Comparison of ENCODE assay signal across 21 mouse cellular contexts in genomic region chr15:95970176-95970575, GRCm38 (mm10).
DNase-seq lines count a peak whose midpoint lies in the region; ATAC-seq lines count a peak whose summit lies in the region.
"Had no signal": no experiment of that assay in that cellular context is flagged by ENCODE, and none has a peak within 500 bp of the region (broad histone marks: within the 10 kb centered on the region; RNA-seq: fewer than 3 reads in every experiment).

No protein-coding gene starts in this region.

- no peaks in the 10 kb centered on the region for H3K4me1 ChIP-seq in heart, embryonic 10.5 days
- H3K4me1 ChIP-seq in midbrain, embryonic 11.5 days (ENCODE audit: control insufficient read depth, insufficient read depth, low read length): no peaks in the 10 kb centered on the region
- H3K4me1 ChIP-seq in midbrain, embryonic 10.5 days: no peaks in the 10 kb centered on the region

- no peak overlapping the region for H3K4me2 ChIP-seq in midbrain, embryonic 11.5 days

- no peak overlapping the region for H3K27ac ChIP-seq in heart, embryonic 10.5 days
- no peak overlapping the region for H3K27ac ChIP-seq in midbrain, embryonic 11.5 days (ENCODE audit: low read depth, low read length)
- H3K27ac ChIP-seq in midbrain, embryonic 10.5 days (replicated peaks): no peak overlapping the region

- H3K36me3 ChIP-seq in heart, embryonic 10.5 days: peaks cover 64% of the 10 kb centered on the region
- no peaks in the 10 kb centered on the region for H3K36me3 ChIP-seq in midbrain, embryonic 11.5 days (ENCODE audit: control insufficient read depth, insufficient read depth, low read length)
- peaks cover 61% of the 10 kb centered on the region for H3K36me3 ChIP-seq in midbrain, embryonic 10.5 days
- H3K36me3 ChIP-seq: G1E had no signal

- no peak overlapping the region for H3K9ac ChIP-seq in midbrain, embryonic 11.5 days (ENCODE audit: low read length)

- no peaks in the 10 kb centered on the region for H3K9me3 ChIP-seq in heart, embryonic 10.5 days
- H3K9me3 ChIP-seq in midbrain, embryonic 11.5 days (ENCODE audit: control insufficient read depth, low read length): no peaks in the 10 kb centered on the region
- no peaks in the 10 kb centered on the region for H3K9me3 ChIP-seq in midbrain, embryonic 10.5 days (replicated peaks)

- no peaks in the 10 kb centered on the region for H3K27me3 ChIP-seq in heart, embryonic 10.5 days (ENCODE audit: insufficient read depth, poor library complexity, severe bottlenecking)
- H3K27me3 ChIP-seq in midbrain, embryonic 11.5 days (ENCODE audit: control insufficient read depth, insufficient read depth, low read length): no peaks in the 10 kb centered on the region
- no peaks in the 10 kb centered on the region for H3K27me3 ChIP-seq in midbrain, embryonic 10.5 days (ENCODE audit: low read depth, poor library complexity, severe bottlenecking)
- H3K27me3 ChIP-seq: CH12.LX, Patski had no signal

- H3K4me3 ChIP-seq in heart, embryonic 10.5 days: no peak overlapping the region
- H3K4me3 ChIP-seq in midbrain, embryonic 11.5 days (ENCODE audit: low read depth, low read length): no peak overlapping the region
- H3K4me3 ChIP-seq in midbrain, embryonic 10.5 days: no peak overlapping the region

- 84% methylated on average over 5 of the region's 5 CpGs for WGBS in heart, embryonic 10.5 days
- WGBS in midbrain, embryonic 11.5 days: 88% methylated on average over 5 of the region's 5 CpGs
- 89% methylated on average over 5 of the region's 5 CpGs for WGBS in midbrain, embryonic 10.5 days

- DNase-seq in heart, adult 11 months: peak; percentile 53
- DNase-seq in heart, adult 9 months (ENCODE audit: low spot score in 2 of 2): no peak
- DNase-seq in heart, embryonic 10.5 days (ENCODE audit: low spot score): peak; percentile 52
- no peak for DNase-seq in heart, adult 18-20 months
- peak; percentile 60 for DNase-seq in midbrain, embryonic 11.5 days (ENCODE audit: low spot score, missing footprints)
- DNase-seq in midbrain, embryonic 10.5 days (ENCODE audit: low spot score): no peak
- DNase-seq: adrenal gland, adult 2 months; adrenal gland, adult 8-10 months; adrenal gland, postnatal 10 days; adrenal gland, postnatal 14 days; adrenal gland, postnatal 25 days; adrenal gland, postnatal 36 days; B cell, adult 2 months; cerebellum, adult 11 months; cerebellum, adult 11-12 months; cerebellum, adult 18-20 months had no signal

- no peak for ATAC-seq in midbrain, embryonic 11.5 days (ENCODE audit: low FRiP score)
- ATAC-seq: activated CD4-positive, CD25-positive, alpha-beta regulatory T cell, adult 4 months; CD4-positive, CD25-positive, alpha-beta regulatory T cell, adult 4 months; Patski had no signal

Comparison
In these comparisons a context has a peak if more than half of its experiments do, and no peak if none do; other contexts are left out.
1. DNase-seq: peak in heart, adult 11 months (single experiment), heart, embryonic 10.5 days (single experiment) and midbrain, embryonic 11.5 days (single experiment); none in heart, adult 9 months (0 of 2), heart, adult 18-20 months (0 of 2) and midbrain, embryonic 10.5 days (single experiment).